Mouse (Mus musculus) midbrain, embryonic 16.5 days (tissue): ENCODE data around the gene Serpinb3c. TPM values are rescaled to one million over a fixed set of nuclear protein-coding genes. Genes with fewer than 3 reads are reported as not detected.
"Not testable (repeated sequence)": the region's sequence is repeated elsewhere in the genome, so short reads cannot be mapped to it uniquely, and the experiment has no call there.

Experiments used
- ATAC-seq: fragments of 200-750 bp; cut with Nextera tagmentation; 2 replicates; pipeline ENCODE4 v1.8.0; 2017; ENCODE audit warnings: moderate TSS enrichment
- H3K27ac ChIP-seq: fragments of 300-500 bp; sonication (generic); 2 replicates; pipeline ENCODE4 v1.5.1; 2014; ENCODE audit warnings: mild to moderate bottlenecking, low read length, mixed read lengths
- H3K27me3 ChIP-seq: fragments of 300-500 bp; sonication (generic); 2 replicates; pipeline ENCODE4 v1.6.1; 2014; ENCODE audit warnings: low read depth, low read length, mixed read lengths; ENCODE audit not compliant: control insufficient read depth, insufficient read depth
- H3K36me3 ChIP-seq: fragments of 300-500 bp; sonication (generic); 2 replicates; pipeline ENCODE4 v1.6.1; 2014; ENCODE audit warnings: mild to moderate bottlenecking, low read length, moderate library complexity, mixed read lengths; ENCODE audit not compliant: control insufficient read depth, insufficient read depth
- H3K4me1 ChIP-seq: fragments of 300-500 bp; sonication (generic); 2 replicates; pipeline ENCODE4 v1.6.1; 2014; ENCODE audit warnings: mild to moderate bottlenecking, low read length, mixed read lengths; ENCODE audit not compliant: control insufficient read depth, insufficient read depth
- H3K4me2 ChIP-seq: fragments of 300-500 bp; sonication (generic); 2 replicates; pipeline ENCODE4 v1.6.1; 2014; ENCODE audit warnings: mild to moderate bottlenecking, low read length, mixed read lengths
- H3K4me3 ChIP-seq: fragments of 300-500 bp; sonication (generic); 2 replicates; pipeline ENCODE4 v1.5.1; 2014; ENCODE audit warnings: low read depth, mild to moderate bottlenecking, low read length, moderate library complexity, mixed read lengths
- H3K9ac ChIP-seq: fragments of 300-500 bp; sonication (generic); 2 replicates; pipeline ENCODE4 v1.6.1; 2014; ENCODE audit warnings: low read depth, low read length, mixed read lengths
- H3K9me3 ChIP-seq: fragments of 300-500 bp; sonication (generic); replicated peaks from 2 replicates; pipeline ENCODE4 v1.6.1; 2014; ENCODE audit warnings: mild to moderate bottlenecking, low read length, mixed read lengths; ENCODE audit not compliant: control insufficient read depth, poor library complexity, severe bottlenecking
- WGBS: fragments of 180-500 bp; shearing (Covaris S2); extraction: QIAGEN DNeasy Blood & Tissue Kit; methylation state at CpG from one replicate; pipeline ENCODE4 v1.1.7; 2014; 5-methylcytosine and 5-hydroxymethylcytosine counted together
- polyA plus RNA-seq: library from polyadenylated mRNA; unstranded; fragments of >200 nt; fragmentation: Nextera tagmentation; extraction: Ambion mirVana; gene quantifications from 2 replicates; pipeline ENCODE4 v1.2.1, GENCODE M21; 2015

Serpinb3c gene
- not detected in 2 replicates for polyA plus RNA-seq

- ATAC-seq, H3K4me2 ChIP-seq, H3K36me3 ChIP-seq, H3K27me3 ChIP-seq, H3K27ac ChIP-seq, H3K4me1 ChIP-seq, H3K9me3 ChIP-seq, H3K9ac ChIP-seq, H3K4me3 ChIP-seq: not testable (repeated sequence)
These were observed at the start of gene Serpinb3c, which contains the start of gene Serpinb3b for GRCm38 (mm10) chr1:107278261-107278660. Gene Serpinb3c (minus strand): TSS chr1:107278371. Gene Serpinb3b (minus strand): TSS chr1:107278361.

DNA sequence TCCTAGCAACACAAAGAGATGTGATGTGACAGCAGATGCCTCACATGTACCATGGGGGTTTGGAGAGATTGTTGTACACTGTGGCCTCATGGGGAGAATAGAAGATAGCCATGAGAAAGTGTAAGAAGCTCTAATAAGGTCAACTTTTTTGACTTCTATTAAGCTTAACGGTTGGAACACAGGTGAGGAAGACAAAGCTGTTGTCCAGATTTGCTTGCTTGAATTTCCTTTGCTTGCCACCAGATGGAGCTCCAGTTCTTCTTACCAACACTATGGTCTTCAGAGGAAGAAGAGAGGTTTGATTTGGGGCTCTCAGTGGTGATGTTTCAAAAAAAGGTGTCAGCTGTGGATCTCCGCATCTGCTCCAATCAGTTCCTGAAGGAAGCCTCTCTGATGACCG, 35.0 kb downstream of the Serpinb3c start:
- H3K36me3 ChIP-seq, H3K4me1 ChIP-seq, H3K4me3 ChIP-seq, H3K9me3 ChIP-seq, H3K9ac ChIP-seq, H3K4me2 ChIP-seq, H3K27ac ChIP-seq, H3K27me3 ChIP-seq: not testable (repeated sequence)
- peak; percentile 42; the same call in 1 of the 2 replicates for ATAC-seq
- WGBS = 42% methylated on average over 3 of the region's 3 CpGs

Other genes with a start within 250 kb of the Serpinb3c start
- not detected in 2 replicates for gene Serpinb3a, start 226.1 kb downstream of the Serpinb3c start, polyA plus RNA-seq
- not detected in 2 replicates for gene Serpinb3d, start 194.9 kb downstream of the Serpinb3c start, polyA plus RNA-seq
- gene Serpinb3b, start within 50 bp of the Serpinb3c start, polyA plus RNA-seq = not detected in 2 replicates
- not detected in 2 replicates for gene Serpinb11, start 82.8 kb upstream of the Serpinb3c start, polyA plus RNA-seq
- not detected in 2 replicates for gene Serpinb7, start 121.3 kb upstream of the Serpinb3c start, polyA plus RNA-seq
- 0.14 TPM in 1 of 2 replicates, not detected in the other for gene Serpinb2, start 233.1 kb upstream of the Serpinb3c start, polyA plus RNA-seq